Mouse (Mus musculus) brain, embryonic 14.5 days (tissue): ENCODE results near the gene Nt5e.

Experiments used
- CTCF ChIP-seq: fragments of 200-500 bp; IDR thresholded peaks from 2 replicates; pipeline ENCODE4 v1.5.1; 2012; ENCODE audit warnings: inconsistent platforms, mild to moderate bottlenecking, moderate library complexity, borderline replicate concordance; ENCODE audit not compliant: insufficient read depth, insufficient read length; ENCODE audit errors: extremely low read depth
- POLR2A ChIP-seq: fragments of 200-500 bp; IDR thresholded peaks from 2 replicates; pipeline ENCODE4 v1.6.1; 2012; ENCODE audit warnings: mild to moderate bottlenecking, inconsistent platforms, borderline replicate concordance; ENCODE audit not compliant: poor library complexity, insufficient read depth, insufficient read length, severe bottlenecking; ENCODE audit errors: extremely low read depth

DNA sequence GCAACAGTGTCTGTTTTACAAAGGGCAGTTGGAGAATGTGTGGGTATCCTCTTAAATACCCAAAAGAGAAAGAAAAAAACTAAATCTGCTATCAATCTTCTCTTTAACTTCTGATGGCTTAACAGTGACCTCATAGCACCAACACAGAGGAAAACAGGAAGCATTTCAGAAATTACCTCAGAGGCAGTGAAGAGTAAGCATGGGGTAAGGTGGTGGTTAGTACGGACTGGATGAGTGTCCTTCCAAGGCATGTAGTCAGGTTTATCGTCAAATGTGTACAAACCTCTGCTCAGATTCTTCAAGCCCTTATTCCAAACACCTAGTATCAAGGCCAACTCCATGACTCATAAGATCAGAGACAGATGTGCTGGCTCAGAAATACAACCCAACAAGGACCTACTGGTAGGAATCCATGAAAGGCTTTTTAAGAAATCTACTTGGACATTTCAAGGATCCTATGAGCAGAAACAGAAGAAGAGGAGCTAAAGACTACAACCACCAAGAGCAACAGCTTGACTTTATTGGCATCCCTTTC lies 34.1 kb upstream of the Nt5e start:
- TF ChIP-seq CTCF (no peak), POLR2A (no peak)
